Mouse (Mus musculus) ovary, adult 18-20 months (tissue): Measurements from ENCODE around the gene Pla2g3.

Source experiments
- DNase-seq: peaks from one replicate; pipeline ENCODE4 v3.0.0; 2022; ENCODE audit warnings: low spot score, mixed read lengths

The Pla2g3 gene

DNA sequence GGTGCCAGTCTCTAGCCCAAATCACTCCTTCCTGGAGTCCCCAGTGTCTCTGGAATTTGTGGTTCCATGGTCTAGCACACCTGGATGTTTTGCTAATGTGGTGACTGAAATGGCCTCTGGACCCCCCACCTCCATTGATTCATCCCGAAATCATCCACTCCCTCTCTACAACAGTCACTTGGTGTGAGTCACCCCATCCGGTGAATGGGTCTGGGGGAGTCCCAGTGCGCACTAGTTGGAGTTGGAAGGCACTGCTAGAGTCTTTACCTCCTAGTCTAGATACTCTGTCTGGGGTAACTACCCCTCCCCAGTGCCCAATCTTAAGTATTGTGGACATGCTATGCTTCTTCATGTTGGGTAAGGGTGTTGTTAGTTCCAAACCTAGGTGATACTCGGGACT, 50.3 kb downstream of the Pla2g3 start:
- no peak for DNase-seq

DNA sequence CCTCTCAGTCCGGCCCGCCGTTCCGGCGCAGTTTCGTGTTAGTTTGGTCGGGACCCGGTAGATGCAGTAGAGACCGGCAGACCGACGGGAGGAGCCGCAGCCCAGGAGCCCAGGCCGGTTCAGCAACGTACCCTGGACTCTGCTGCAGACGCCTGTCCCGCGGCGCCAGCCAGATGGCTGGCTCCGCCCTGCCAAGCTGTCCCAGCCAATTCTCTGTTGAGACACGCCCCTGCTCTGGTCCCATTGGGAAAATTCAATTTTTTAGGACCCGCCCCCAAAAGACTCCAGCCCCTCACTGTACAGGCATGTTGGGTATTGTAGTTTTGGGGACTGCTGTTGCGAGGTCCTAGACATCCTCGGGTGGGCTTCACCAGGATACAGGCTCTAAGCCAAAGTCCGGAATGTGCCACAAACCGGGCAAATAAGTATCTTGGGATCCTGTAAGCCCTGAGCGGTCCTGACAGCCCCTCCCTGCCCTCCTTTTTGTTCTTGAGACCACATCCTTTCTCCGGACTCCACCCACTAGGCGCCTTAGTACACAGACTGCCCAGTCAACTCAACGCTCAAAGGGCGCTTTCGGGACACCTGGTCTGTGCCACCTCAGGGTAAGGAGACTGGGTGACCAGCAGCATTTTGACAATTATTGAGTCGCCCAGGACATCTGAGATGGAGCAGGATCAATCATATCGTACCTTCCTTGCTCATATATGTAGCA, 51.2 kb downstream of the Pla2g3 start:
- DNase-seq = peak; percentile 91

DNA sequence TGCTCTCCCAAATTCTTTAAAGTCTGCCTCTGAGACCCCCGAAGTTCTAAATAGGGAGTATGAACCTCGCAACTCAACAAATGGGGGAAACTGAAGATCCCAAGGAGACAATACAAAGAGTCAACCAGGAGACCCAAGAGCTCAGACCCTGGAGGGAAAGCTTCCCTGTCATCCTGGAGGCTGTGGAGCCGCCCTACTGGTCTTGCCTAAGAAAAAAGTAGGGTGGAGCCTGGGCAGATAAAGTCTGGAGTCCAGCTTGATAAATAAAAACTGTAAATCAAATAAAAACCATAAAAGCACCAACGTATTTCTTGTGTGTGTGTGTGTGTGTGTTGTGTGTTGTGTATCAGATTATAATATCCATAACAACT, 51.7 kb downstream of the Pla2g3 start:
- no peak for DNase-seq

DNA sequence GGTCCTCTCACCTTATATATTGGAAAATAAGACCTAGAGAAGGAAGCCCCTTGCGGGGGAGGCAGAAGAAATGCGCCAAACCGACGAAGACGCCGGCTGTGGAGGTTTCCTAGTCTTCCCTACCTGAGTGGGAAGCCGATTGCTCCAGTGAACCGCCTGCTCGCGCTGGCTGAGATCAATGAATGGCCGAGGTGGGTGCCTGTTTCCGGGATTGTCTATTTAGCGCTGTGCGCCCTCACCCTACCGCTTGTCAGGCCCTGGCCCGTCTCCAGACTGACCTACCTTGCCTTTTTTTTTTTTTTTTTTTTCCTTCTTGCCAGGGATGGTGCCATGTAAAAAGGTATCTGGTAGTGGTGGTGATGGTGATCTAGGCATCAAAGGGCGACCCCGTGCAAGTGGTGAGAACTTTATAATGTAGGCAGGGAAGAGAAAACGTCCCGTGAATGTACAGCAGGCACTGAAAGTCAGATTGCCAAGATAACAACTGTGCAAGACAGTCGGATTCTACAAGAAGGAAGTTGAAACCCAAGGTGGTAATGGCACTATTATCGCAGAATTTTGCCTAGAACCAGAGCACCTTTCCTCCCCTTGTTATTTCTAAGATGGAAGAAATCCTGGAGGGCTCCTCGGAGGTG, 52.5 kb downstream of the Pla2g3 start, which contains the start of gene Smtn:
Gene Smtn (minus strand): TSS at position 162 of the 635 bp plus-strand sequence.
- no peak for DNase-seq

DNA sequence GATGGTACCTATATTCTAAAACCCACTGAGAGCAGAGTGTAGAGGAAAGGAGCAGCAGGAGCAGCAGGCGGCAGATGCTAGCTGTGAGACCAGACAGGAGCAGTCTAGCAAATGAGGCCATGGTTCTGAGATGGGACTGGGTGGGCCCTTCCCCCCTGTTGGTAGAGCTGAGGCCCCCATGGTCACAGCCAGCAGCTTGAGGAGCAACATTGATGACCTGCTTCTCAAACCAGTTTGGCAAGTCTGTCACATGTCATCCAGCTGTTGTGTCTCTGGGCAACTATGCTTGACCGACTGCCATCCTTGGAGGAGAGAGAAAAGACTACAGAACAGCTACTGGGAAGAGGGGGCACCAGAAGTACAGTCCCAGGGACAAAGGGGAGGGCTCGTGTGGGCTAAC, 53.8 kb downstream of the Pla2g3 start:
- DNase-seq = no peak

DNA sequence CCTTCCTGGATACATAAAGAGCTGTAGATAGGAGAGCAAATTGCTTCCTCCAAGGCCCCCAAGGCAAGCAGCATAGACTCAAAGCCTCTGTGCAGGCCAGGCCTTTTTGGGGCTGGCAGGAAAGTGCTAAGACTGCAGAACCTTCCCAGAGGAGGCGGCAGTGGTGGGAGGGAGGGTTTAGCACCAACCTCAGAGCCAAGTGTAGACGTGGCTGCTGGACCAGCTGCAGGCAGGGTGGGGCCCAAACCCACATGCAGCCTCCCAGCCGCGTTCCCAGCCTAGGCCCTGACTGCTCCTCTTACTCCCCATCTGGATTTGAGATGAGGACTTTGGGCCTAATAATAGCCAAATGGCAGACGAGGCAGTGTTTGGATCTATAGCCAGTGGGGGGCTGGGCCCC, 54.9 kb downstream of the Pla2g3 start:
- no peak for DNase-seq

DNA sequence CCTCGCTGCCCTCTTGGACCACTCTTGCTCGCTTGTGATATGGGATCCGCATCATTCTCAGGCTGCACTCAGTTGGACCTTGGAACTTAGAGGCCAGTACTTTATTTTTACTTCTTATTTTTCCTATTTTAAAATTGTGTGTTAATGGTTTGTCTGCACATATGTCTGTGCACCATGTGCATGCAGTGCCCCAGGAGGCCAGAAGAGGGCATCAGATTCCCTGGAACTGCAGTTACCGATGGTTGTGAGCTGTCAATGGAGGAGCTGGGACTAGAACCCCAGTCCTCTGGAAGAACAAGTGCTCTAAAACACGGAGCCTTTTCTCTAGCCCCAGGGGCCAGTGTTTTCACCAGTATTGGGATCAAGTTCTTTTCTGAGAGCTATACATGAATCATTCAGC, 56.3 kb downstream of the Pla2g3 start:
- DNase-seq = no peak

DNA sequence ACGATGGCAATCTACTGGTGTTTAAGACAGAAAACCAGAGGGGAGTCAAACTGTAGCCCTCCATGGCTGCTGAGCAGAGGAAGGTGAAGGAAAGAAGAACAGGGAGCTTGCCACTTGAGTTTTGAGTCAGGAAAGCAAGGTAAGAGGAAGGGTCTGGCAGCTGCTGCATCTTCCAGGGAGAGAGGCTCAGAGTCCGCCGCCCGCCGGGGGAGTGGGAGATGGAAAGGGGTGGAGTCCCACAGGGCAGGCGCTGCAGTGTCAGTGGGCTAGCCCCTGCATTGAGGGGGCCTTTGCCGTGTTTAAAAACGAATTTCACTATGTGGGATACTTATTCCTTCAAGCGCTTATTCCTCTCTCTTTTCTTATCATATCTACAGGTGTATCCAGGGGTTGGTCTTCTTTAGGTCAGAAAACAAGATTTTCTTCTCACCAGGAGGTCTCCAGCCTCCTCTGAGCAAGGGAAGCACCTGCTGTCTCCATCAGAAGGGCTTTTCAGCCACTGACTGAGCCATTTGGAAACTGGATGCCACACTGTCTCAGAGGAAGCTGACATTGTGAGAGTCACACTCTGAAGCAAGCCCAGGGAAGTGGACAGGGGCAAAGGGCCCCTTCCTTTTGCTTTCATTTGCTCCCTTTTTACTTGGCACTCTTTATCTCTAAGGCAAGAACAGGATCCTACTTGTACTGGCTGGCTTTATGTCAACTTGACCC, 57.6 kb downstream of the Pla2g3 start:
- no peak for DNase-seq

DNA sequence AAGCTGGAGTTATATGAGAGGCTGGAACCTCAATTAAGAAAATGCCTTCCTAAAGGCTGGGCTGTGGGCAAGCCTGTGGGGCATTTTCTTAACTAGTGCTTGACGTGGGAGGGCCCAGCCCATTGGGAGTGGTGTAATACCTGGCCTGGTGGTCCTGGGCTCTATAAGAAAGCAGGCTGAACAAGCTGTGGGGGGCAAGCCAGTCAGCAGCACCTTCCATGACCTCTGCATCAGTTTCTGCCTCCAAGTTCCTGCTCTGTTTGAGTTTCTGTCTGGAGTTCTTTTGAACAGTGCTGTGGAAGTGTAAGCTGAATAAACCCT, 58.1 kb downstream of the Pla2g3 start:
- no peak for DNase-seq

DNA sequence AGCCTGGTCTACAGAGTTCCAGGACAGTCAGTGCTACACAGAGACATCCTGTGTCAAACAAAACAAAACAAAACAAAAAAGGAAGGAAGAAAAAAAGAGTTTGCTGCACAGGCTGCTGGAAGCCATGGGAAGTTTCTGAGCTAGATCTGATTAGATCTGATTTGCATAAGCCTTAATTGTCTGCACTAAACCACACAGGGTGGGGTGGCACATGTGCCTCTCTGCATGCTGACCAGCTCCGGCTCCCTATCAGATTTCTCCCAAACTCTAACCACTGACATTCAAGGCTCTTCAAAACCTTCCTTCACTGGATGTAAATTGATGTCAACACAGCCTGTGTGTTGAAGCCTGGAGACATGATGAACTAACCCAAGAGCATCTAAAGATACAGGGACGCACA, 59.0 kb downstream of the Pla2g3 start:
- no peak for DNase-seq

DNA sequence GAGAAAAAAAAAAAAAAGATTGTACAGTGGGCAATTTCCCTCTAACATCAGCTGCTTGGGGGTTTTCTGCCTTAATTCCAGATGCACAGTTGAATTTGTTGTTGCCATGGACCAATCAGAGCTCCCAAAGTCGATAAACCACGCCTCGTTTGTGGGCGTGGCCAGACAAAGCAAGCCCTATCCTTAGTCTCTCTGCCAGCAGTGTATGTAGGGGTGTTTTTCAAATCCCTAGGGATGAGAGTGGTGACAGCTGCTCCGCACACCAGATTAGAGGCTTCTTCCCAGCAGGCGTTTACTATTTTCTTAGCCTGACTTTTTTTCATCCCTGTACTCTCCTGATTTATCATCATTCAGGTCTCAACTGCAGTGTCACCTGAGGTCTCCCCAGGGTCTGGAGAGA, 59.9 kb downstream of the Pla2g3 start:
- no peak for DNase-seq

DNA sequence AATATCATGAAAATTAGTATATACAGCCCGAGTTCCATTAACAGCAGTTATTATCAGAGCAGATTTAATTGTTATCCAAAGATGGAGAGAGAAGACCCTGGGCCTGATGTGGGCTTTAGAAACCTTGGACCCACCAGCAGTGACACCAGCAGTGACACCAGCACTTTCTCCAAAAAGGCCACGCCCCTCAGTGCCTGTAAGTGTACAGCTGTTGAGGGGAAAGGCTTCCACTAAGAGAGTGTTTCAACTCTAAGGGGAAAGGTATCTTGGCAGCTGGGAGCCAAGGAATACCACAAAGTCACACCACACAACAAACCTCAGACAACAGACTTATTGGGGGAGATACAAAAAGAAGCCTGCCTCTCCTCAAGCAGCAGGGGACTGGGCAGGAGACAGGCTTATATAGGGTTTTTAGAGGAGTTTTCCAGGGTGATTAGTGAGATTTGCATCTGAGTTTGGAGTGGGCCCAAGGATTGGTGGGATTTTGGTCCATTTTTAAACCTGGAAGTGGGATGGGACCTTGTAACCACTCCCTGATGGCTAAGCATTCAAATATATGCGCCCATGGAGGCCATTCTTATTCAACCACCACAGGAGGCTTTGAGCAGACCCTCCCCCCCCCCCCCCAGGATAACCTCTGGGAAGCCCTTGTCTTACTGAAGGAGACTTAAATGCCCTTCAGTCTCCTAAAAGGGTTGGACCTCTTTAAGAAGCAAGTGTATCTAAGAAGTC, 60.6 kb downstream of the Pla2g3 start:
- no peak for DNase-seq
